Mouse (Mus musculus): ENCODE data around the gene Vmn1r48.
"Not testable (repeated sequence)": the region's sequence is repeated elsewhere in the genome, so short reads cannot be mapped to it uniquely, and the experiment has no call there.

The Vmn1r48 gene

GRCm38 (mm10) chr6:90036741-90037140, at the start of gene Vmn1r48:
Gene Vmn1r48, minus strand, starts transcription at chr6:90036841.
- DNase-seq (ENCODE audit: low spot score) = not testable (repeated sequence)

DNA sequence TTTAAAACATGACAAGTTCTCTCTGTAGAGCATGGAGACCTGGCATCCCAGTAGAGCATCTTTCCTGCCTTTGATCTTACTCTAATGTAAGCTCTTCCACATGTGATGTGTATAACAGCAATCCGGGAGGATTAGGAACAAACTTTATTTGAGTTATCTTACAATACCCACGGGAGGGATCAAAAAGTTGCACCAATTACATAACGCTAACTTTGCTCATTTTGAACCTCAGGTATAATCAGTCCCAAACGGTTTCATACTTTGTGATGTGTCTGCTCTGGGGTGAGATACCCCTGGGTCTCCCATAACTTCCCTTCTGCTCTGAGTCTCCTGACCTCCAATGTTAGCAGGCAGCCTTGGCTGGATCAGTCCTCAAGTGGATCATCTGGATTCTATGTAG, 41.8 kb upstream of the Vmn1r48 start, which contains the start of gene Vmn1r49:
Gene Vmn1r49, minus strand, starts transcription at position 101 of the 400 bp plus-strand sequence.
- no peak for DNase-seq (ENCODE audit: low spot score)

- not testable (repeated sequence) for DNase-seq (ENCODE audit: low spot score)
Observed at GRCm38 (mm10) chr6:90015847-90016246, 20.8 kb downstream of the Vmn1r48 start, which contains the start of gene Vmn1r47. Gene Vmn1r47, plus strand, starts transcription at chr6:90016147.

- DNase-seq (ENCODE audit: low spot score) = no peak
Observed at GRCm38 (mm10) chr6:89985989-89986388, 50.7 kb downstream of the Vmn1r48 start.

Data from urinary bladder, postnatal 10 days (tissue).